Mouse (Mus musculus): ENCODE results near the gene Eif2b4. TPM values are rescaled to one million over a fixed set of nuclear protein-coding genes. Genes with fewer than 3 reads are reported as not detected.

The Eif2b4 gene
- polyA plus RNA-seq, 2 experiments, result 49.3 to 67.5 TPM

DNA sequence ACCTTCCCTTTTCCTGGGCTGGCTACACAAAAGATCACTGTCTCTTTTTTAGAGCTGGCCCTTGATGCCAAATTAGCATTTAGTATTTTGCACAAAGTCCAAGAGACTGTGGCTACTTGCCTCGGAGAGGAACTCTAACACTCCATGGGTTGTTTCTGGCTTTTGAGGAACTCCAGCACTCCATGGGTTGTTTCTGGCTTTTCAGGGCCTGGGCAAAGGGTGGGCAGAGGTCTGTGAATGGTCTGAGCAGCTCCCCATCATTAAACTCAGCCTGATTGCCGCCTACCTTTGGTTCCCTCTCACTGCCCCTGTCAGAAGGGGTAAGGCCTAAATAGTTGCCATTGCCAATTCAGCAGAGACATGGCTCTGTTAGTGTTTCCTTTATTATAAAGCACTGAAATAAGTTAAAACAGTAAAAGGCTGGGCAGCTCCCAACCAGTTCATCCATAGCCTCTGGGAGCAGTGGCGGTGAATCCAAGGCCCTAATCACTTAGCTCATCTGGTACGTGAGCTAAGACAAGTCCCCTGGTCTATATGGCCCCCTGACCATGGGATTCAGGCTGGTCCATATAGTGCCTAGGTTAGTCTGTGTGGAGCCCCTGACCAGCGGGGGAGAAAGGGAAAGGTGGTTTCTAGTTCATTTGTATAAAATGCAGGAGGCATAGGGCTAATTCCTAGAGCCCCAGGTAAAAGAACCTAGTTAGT, 5.5 kb upstream of the Eif2b4 start:
- ATAC-seq (ENCODE audit: low FRiP score, low read depth), result no peak
- Histone ChIP-seq H3K4me3 (replicated peaks; ENCODE audit: low read length) (no peak overlapping the region), H3K36me3 (ENCODE audit: control insufficient read depth, insufficient read depth, low read length) (peaks cover 81% of the 10 kb centered on the region), H3K9me3 (ENCODE audit: control insufficient read depth, low read length) (peaks cover 4% of the 10 kb centered on the region), H3K4me1 (ENCODE audit: control insufficient read depth, insufficient read depth, low read length) (peaks cover 16% of the 10 kb centered on the region), H3K4me2 (replicated peaks; ENCODE audit: low read depth, low read length, severe bottlenecking) (no peak overlapping the region), H3K27me3 (ENCODE audit: control insufficient read depth, insufficient read depth, low read length) (no peaks in the 10 kb centered on the region), H3K27ac (replicated peaks; ENCODE audit: low read depth, low read length) (no peak overlapping the region), H3K9ac (ENCODE audit: low read depth, low read length, severe bottlenecking) (no peak overlapping the region)
- DNase-seq (ENCODE audit: low spot score), result no peak
- 84% methylated on average over 5 of the region's 5 CpGs for WGBS
- TF ChIP-seq POLR2A (IDR thresholded peaks at IDR 0.05; ENCODE audit: borderline replicate concordance, extremely low read depth, insufficient read depth, insufficient read length), result no peak

DNA sequence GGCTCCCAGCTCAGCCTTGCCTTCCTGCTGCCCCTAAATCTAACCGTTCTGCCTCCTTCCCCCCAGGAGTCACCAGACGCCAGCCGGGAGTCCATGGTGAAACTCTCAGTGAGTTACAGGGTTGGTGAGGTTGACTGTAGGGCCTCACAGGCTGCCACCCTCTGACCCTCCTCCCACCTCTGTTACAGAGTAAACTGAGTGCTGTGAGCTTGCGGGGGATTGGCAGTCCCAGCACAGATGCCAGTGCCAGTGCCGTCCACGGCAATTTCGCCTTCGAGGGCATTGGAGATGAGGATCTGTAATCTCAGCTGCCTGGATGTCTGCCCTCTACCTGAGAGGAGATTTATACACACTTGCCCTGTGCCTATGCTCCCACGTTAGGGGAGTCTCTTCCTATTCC, 4.9 kb upstream of the Eif2b4 start:
- peaks cover 4% of the 10 kb centered on the region for H3K9me3 ChIP-seq (ENCODE audit: control insufficient read depth, low read length)
- ATAC-seq (ENCODE audit: low FRiP score, low read depth) (no peak), DNase-seq (ENCODE audit: low spot score) (no peak)
- no peak overlapping the region for H3K9ac ChIP-seq (ENCODE audit: low read depth, low read length, severe bottlenecking)
- H3K27me3 ChIP-seq (ENCODE audit: control insufficient read depth, insufficient read depth, low read length), result no peaks in the 10 kb centered on the region
- H3K4me3 ChIP-seq (replicated peaks; ENCODE audit: low read length), result no peak overlapping the region
- peaks cover 16% of the 10 kb centered on the region for H3K4me1 ChIP-seq (ENCODE audit: control insufficient read depth, insufficient read depth, low read length)
- H3K4me2 ChIP-seq (replicated peaks; ENCODE audit: low read depth, low read length, severe bottlenecking), result no peak overlapping the region
- H3K27ac ChIP-seq (replicated peaks; ENCODE audit: low read depth, low read length), result no peak overlapping the region
- 94% methylated on average over 9 of the region's 9 CpGs for WGBS
- H3K36me3 ChIP-seq (ENCODE audit: control insufficient read depth, insufficient read depth, low read length), result peaks cover 75% of the 10 kb centered on the region
- no peak for TF ChIP-seq POLR2A (IDR thresholded peaks at IDR 0.05; ENCODE audit: borderline replicate concordance, extremely low read depth, insufficient read depth, insufficient read length)

DNA sequence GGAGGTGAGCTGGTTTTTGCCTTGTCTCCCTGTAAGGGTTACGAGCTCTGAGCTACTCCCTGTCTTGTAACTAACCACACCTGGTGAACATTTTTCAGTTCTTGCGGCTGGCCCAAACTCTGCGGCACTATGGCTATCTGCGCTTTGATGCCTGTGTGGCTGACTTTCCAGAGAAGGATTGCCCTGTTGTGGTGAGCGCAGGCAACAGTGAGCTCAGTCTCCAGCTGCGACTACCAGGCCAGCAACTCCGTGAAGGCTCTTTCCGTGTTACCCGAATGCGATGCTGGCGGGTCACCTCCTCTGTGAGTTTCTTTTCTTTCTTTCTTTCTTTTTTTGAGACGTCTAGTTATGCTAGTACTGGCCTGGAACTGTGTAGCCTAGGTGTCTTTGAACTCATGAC, 3.8 kb upstream of the Eif2b4 start:
- H3K4me3 ChIP-seq (replicated peaks; ENCODE audit: low read length), result no peak overlapping the region
- no peak overlapping the region for H3K9ac ChIP-seq (ENCODE audit: low read depth, low read length, severe bottlenecking)
- DNase-seq (ENCODE audit: low spot score) (no peak), ATAC-seq (ENCODE audit: low FRiP score, low read depth) (no peak)
- 94% methylated on average over 12 of the region's 12 CpGs for WGBS
- H3K4me1 ChIP-seq (ENCODE audit: control insufficient read depth, insufficient read depth, low read length), result peaks cover 14% of the 10 kb centered on the region
- no peak overlapping the region for H3K27ac ChIP-seq (replicated peaks; ENCODE audit: low read depth, low read length)
- TF ChIP-seq POLR2A (IDR thresholded peaks at IDR 0.05; ENCODE audit: borderline replicate concordance, extremely low read depth, insufficient read depth, insufficient read length), result no peak
- peaks cover 4% of the 10 kb centered on the region for H3K9me3 ChIP-seq (ENCODE audit: control insufficient read depth, low read length)
- no peaks in the 10 kb centered on the region for H3K27me3 ChIP-seq (ENCODE audit: control insufficient read depth, insufficient read depth, low read length)
- H3K4me2 ChIP-seq (replicated peaks; ENCODE audit: low read depth, low read length, severe bottlenecking), result no peak overlapping the region
- peaks cover 67% of the 10 kb centered on the region for H3K36me3 ChIP-seq (ENCODE audit: control insufficient read depth, insufficient read depth, low read length)

DNA sequence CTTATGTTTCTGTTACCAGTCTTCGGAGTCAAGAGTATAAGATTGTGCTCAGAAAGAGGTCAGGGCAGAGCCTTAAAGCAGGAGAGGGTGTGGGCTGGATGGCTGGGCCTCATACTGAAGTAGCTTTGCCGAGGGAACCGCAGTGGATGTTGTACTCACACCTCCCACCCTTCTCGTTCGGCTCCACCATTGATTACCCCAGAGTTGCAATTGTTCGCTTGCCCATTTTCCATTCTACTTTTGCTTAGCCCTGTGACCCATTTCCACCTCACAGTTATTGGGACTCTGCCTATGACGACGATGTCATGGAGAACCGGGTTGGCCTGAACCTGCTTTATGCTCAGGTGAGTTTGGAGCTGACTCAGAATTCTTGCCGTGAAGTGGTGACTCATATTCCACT, 3.0 kb upstream of the Eif2b4 start:
- DNase-seq (ENCODE audit: low spot score) (no peak), ATAC-seq (ENCODE audit: low FRiP score, low read depth) (no peak)
- Histone ChIP-seq H3K9ac (ENCODE audit: low read depth, low read length, severe bottlenecking) (no peak overlapping the region), H3K4me2 (replicated peaks; ENCODE audit: low read depth, low read length, severe bottlenecking) (no peak overlapping the region), H3K27me3 (ENCODE audit: control insufficient read depth, insufficient read depth, low read length) (no peaks in the 10 kb centered on the region), H3K4me3 (replicated peaks; ENCODE audit: low read length) (no peak overlapping the region), H3K9me3 (ENCODE audit: control insufficient read depth, low read length) (peaks cover 4% of the 10 kb centered on the region), H3K27ac (replicated peaks; ENCODE audit: low read depth, low read length) (no peak overlapping the region), H3K4me1 (ENCODE audit: control insufficient read depth, insufficient read depth, low read length) (peaks cover 21% of the 10 kb centered on the region), H3K36me3 (ENCODE audit: control insufficient read depth, insufficient read depth, low read length) (peaks cover 69% of the 10 kb centered on the region)
- 96% methylated on average over 10 of the region's 10 CpGs for WGBS
- no peak for TF ChIP-seq POLR2A (IDR thresholded peaks at IDR 0.05; ENCODE audit: borderline replicate concordance, extremely low read depth, insufficient read depth, insufficient read length)

DNA sequence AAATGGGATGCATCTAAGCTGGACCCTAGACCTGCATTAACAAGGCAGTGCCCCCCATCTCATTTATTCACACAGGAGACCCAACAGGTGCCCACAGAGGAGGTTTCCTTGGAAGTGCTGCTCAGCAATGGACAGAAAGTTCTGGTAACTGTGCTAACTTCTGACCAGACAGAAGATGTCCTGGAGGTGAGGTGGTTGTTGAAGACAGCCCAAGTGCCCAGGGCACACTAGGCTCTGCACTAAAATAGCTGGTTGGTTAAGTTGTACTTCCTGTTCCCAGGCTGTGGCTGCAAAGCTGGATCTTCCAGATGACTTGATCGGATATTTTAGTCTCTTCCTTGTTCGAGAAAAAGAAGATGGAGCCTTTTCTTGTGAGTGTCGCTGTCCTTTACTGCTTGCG, 2.4 kb upstream of the Eif2b4 start:
- 94% methylated on average over 4 of the region's 4 CpGs for WGBS
- peaks cover 73% of the 10 kb centered on the region for H3K36me3 ChIP-seq (ENCODE audit: control insufficient read depth, insufficient read depth, low read length)
- H3K9ac ChIP-seq (ENCODE audit: low read depth, low read length, severe bottlenecking), result no peak overlapping the region
- H3K4me3 ChIP-seq (replicated peaks; ENCODE audit: low read length), result no peak overlapping the region
- H3K27me3 ChIP-seq (ENCODE audit: control insufficient read depth, insufficient read depth, low read length), result no peaks in the 10 kb centered on the region
- H3K4me1 ChIP-seq (ENCODE audit: control insufficient read depth, insufficient read depth, low read length), result peaks cover 20% of the 10 kb centered on the region
- no peak for ATAC-seq (ENCODE audit: low FRiP score, low read depth)
- no peak for TF ChIP-seq POLR2A (IDR thresholded peaks at IDR 0.05; ENCODE audit: borderline replicate concordance, extremely low read depth, insufficient read depth, insufficient read length)
- H3K9me3 ChIP-seq (ENCODE audit: control insufficient read depth, low read length), result peaks cover 4% of the 10 kb centered on the region
- no peak overlapping the region for H3K4me2 ChIP-seq (replicated peaks; ENCODE audit: low read depth, low read length, severe bottlenecking)
- H3K27ac ChIP-seq (replicated peaks; ENCODE audit: low read depth, low read length), result no peak overlapping the region
- no peak for DNase-seq (ENCODE audit: low spot score)
